Mouse (Mus musculus) testis, adult 2 months (tissue): Measurements from ENCODE around the gene Anapc7.

Experiments used
- CTCF ChIP-seq: fragments of 200-500 bp; IDR thresholded peaks from 2 replicates; pipeline ENCODE4 v1.5.1; 2012; ENCODE audit warnings: low read depth, mild to moderate bottlenecking, inconsistent platforms, low read length, moderate library complexity; ENCODE audit not compliant: control insufficient read depth, insufficient read depth, insufficient replicate concordance
- POLR2A ChIP-seq: fragments of 200-500 bp; IDR thresholded peaks from 2 replicates; pipeline ENCODE4 v1.6.1; 2012; ENCODE audit warnings: low read depth, mild to moderate bottlenecking, inconsistent platforms, low read length, moderate library complexity; ENCODE audit not compliant: control insufficient read depth

GRCm38 (mm10) chr5:122477492-122477891 lies 56.0 kb downstream of the Anapc7 start:
- no peak for TF ChIP-seq CTCF
- no peak for TF ChIP-seq POLR2A
